Mouse (Mus musculus) testis, postnatal 14 days (tissue): ENCODE measurements around the gene Col4a2.
A peak's percentile ranks its signal among the peaks of the same experiment; 100 is the strongest.

Source experiments
- DNase-seq: peaks from one replicate; pipeline ENCODE4 v3.0.0; 2021; ENCODE audit warnings: low spot score

Gene Col4a2

GRCm38 (mm10) chr8:11361546-11362277 is 49.1 kb downstream of the Col4a2 start:
- no peak for DNase-seq

GRCm38 (mm10) chr8:11362278-11363214 is 49.9 kb downstream of the Col4a2 start:
- DNase-seq: no peak

- DNase-seq: no peak
Measured at GRCm38 (mm10) chr8:11363340-11364126, 50.9 kb downstream of the Col4a2 start.

- DNase-seq: no peak
Measured at GRCm38 (mm10) chr8:11366251-11366650, 53.6 kb downstream of the Col4a2 start.

GRCm38 (mm10) chr8:11366741-11367140 is 54.1 kb downstream of the Col4a2 start:
- DNase-seq: no peak

- no peak for DNase-seq
Measured at GRCm38 (mm10) chr8:11367670-11368069, 55.1 kb downstream of the Col4a2 start.

- no peak for DNase-seq
Measured at GRCm38 (mm10) chr8:11369526-11370203, 57.1 kb downstream of the Col4a2 start.

GRCm38 (mm10) chr8:11371347-11371746 is 58.7 kb downstream of the Col4a2 start:
- DNase-seq: no peak

- no peak for DNase-seq
Measured at GRCm38 (mm10) chr8:11372080-11372479, 59.5 kb downstream of the Col4a2 start.

- DNase-seq: no peak
Measured at GRCm38 (mm10) chr8:11373643-11374325, 61.2 kb downstream of the Col4a2 start.

- no peak for DNase-seq
Measured at GRCm38 (mm10) chr8:11374326-11375076, 61.9 kb downstream of the Col4a2 start.

GRCm38 (mm10) chr8:11375749-11376438 is 63.3 kb downstream of the Col4a2 start:
- DNase-seq: no peak

- no peak for DNase-seq
Measured at GRCm38 (mm10) chr8:11377391-11378210, 65.0 kb downstream of the Col4a2 start.

- DNase-seq: no peak
Measured at GRCm38 (mm10) chr8:11379590-11379989, 67.0 kb downstream of the Col4a2 start.

- DNase-seq: no peak
Measured at GRCm38 (mm10) chr8:11381544-11381943, 68.9 kb downstream of the Col4a2 start.

- DNase-seq: peak; percentile 49
Measured at GRCm38 (mm10) chr8:11382059-11382810, 69.6 kb downstream of the Col4a2 start.

GRCm38 (mm10) chr8:11382933-11383332 is 70.3 kb downstream of the Col4a2 start:
- no peak for DNase-seq

- no peak for DNase-seq
Measured at GRCm38 (mm10) chr8:11383379-11383778, 70.8 kb downstream of the Col4a2 start.
